Mouse (Mus musculus) thymus, postnatal 10 days (tissue): Measurements from ENCODE around the gene Rps5.
"Not testable (repeated sequence)": the region's sequence is repeated elsewhere in the genome, so short reads cannot be mapped to it uniquely, and the experiment has no call there.

Experiments used
- DNase-seq, 2 experiments: peaks; one replicate each; pipeline ENCODE4 v3.0.0; 2021; ENCODE audit warnings: low spot score in 2 of 2

Gene Rps5

DNA sequence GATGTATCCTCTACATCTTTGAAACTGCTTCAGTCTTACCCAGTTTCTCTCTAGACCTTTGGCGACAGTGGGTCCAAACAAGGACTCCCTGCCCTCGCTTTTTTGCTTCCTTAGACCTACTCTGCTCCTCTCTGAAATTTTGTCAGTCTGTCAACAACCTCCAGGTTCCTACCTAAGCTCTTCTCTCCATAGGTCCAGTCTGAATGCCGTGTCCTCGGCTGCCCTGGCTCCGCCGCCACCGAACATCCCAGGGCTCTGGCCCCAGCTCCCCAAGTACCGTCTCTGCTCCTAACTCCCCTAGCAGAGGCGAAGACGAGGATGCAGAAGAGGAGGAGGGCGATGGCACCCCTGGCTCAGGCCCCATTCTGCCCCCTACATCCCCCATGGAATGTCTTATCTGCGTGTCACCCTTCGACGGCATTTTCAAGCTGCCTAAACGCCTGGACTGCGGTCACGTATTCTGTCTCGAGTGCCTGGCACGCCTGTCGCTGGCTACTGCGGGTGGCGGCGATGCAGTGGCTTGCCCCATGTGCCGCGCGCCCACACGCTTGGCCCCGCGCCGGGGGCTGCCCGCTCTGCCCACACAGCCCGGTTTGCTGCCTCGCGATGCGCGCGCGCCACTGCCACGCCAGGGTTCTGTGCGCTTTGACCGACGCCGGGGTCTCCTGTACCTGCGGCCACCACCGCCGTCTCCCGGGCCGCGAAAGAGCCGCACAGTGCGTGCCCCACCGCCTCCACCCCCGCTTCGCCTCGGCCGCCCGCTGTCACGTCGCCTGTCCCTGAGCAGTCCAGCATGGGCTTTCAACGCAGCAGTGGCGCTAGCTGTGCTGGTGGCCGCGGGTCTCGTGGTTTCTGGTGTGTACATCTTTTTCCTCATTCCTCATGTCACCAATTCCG lies 5.9 kb downstream of the Rps5 start:
- no peak for DNase-seq

DNA sequence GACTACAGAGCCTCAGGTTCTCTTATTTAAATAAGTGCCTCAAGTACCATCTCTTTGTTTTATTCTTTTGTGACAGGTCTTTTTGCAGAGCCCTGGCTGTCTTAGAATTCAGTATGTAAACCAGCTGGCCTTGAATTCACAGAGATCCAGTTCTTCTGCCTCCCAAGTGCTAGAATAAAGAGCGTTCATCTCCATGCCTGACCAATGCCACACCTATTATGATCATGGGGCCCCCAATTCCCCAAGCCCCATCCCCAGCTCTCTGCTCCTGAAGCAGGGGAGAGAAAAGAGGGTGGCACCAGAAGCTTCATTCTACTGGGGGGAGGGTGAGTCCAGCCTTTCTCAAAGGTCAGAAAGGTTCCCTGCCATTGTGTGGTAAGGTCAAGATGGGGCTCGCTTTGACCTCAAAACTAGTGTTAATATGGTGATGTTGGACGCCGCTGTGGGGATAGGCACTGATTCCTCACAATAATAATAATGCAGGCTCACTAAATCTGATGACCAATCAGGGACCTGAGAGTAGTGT lies 11.6 kb downstream of the Rps5 start:
- DNase-seq, result no peak

DNA sequence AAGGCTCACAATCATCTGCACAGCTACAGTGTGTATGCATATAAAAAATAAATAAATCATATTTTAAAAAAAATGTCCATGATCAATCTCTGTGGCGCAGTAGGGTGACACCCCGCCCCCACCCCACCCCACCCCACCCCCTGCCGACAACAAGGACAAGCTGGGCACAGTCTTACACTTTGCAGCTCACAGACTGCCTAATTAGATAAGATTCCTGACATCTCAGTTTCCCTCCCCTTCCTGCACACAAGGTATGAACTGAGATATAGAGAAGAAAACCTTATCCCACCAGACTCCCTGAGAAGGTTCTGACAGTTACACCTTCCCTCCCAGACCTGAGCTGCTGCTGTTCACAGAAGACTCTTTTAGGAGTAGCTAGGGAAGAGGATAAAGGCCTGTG lies 12.7 kb downstream of the Rps5 start:
- no peak for DNase-seq

DNA sequence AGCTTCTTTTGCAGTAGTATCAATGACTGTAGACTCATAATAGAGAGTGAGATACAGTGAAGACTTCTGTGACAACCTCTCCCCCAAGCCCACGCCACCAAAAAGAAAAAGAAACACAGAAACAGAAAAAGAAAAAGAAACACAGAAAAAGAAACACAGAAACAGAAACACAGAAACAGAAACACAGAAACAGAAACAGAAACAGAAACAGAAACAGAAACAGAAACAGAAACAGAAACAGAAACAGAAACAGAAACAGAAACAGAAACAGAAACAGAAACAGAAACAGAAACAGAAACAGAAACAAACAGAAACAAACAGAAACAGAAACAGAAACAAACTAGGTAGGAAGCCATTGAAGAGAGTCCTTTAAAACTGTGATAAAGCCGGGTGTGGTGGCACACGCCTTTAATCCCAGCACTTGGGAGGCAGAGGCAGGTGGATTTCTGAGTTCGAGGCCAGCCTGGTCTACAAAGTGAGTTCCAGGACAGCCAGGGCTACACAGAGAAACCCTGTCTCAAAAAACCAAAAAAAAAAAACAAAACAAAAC lies 15.2 kb downstream of the Rps5 start:
- not testable (repeated sequence) for DNase-seq

DNA sequence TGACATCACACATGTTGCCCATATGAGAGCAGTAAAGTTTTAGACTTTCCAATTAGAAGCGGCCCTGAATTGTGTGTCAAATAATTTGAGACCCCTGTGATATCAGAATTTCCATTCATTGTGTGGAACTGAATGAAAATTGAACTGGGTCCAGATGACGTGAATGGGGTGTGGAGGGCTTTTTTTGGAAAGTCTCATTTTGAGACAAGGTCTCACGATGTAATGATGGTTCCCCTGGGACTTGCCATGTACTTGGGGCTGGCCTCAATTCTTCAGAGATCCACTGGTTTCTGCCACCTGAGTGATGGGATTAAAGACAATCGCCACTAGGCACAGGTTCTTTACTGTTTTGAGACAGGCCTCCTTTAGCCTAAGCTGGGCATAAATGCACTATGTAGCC lies 18.5 kb downstream of the Rps5 start:
- no peak for DNase-seq

DNA sequence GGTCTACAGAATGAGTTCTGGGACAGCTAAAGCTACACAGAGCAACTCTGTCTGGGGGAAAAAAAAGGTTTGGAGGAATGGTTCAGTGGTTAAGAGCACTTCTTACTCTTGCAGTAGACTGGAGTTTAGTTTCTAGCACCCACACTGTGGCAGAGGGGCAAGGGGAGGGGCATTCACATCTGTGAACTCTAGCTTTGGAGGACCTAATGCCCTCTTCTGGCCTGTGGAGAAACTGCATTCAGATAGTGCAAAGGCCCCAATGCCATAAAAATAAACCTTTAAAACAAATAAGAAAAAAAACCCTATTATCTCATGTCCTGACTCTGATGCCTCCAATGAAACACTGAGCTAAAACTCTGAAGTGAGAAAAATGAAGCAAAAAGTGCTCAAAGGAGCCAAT lies 21.4 kb downstream of the Rps5 start:
- DNase-seq, result peak; percentile 31 to 44

DNA sequence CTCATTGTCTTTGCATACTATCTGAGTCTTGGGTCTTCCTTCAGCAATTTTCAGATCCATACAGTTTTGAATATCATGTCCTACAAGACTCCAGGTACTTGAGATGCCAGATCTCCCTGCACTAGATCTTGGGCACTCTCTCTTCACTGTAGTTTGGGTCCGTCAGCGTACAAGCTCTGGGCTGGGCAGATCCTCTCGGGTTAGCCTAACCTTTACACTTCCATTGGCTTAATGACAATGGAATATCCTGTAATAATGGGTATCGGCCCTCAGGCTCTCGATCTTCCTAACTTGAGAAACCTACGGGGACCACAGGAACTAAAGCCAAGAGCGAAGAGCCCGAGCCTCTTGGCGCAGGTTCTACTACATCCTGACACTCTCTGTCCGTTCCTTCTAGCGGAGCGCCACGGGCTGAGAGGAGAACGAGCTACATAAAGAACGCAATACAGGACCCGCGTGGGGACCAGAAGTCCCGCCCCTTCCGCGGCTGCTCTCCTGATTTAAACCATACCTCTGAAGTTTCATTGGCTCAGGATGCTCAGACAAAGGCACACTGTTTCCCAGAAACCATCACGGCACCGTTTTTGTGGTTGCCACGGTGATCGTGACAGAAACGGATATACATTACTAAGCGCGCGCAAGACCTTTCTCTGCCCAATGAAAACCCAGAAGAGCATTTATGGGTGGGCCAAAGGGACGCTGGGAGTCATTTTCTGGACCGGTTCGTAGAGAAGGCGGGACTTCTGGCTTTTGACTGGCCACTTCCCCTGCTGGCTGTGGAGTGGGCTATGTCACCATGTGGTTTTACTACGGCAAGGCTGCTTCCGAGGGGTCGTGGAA lies 27.2 kb downstream of the Rps5 start:
- peak; percentile 87 to 92 for DNase-seq

DNA sequence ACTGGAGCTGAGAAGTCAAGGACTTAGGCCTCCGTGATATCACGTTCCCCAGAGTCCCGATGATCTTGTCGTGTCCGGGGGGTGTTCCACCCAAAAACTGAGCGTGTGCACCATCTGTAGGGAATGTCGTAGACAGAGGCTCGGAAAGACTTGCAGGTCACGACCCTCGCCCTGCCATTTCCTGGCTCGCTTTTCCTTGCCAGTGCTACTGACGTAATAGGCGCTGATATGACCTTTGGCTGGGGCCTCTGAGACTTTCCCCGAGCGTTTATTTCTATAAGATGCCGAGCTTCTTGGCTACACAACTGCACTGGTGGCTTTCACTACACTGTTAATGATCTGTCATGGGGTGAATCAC lies 27.8 kb downstream of the Rps5 start:
- DNase-seq, result no peak

DNA sequence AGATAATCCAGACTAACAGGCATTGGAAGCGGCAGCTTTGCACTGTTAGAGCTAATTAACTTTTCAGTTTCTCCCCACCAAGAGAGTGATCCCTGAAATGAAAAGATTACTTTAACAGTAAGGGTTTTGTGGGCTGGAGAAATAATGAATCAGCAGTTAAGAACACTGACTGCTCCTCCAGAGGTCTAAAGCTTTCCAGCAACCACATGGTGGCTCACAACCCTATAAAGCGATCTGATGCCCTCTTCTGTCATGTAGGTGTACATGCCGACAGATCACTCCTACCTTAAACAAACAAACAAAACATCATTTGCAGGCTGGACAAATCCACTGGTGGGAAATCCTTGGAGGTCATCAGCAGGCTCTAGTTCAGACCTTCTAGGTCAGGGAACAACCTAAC lies 32.8 kb downstream of the Rps5 start:
- no peak for DNase-seq

DNA sequence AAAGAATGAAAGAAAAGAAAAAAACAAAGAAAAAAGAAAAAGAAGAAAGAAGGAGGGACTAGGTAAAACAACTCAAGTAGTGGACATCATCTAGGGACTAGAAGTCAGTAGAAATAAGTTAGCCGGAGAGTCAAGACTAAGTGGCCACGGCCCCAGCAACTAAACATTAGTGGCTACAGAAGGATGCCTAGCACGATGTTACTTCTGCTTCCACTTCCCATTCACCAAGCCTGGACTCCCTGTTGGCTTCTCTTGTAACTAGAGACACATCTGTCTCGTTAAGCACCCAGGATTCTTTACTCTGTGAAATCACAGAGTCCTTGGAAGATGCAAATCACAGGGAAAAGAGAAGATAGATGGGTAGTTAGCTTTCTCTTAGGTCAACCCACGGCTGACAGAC lies 35.4 kb downstream of the Rps5 start:
- DNase-seq, result no peak

DNA sequence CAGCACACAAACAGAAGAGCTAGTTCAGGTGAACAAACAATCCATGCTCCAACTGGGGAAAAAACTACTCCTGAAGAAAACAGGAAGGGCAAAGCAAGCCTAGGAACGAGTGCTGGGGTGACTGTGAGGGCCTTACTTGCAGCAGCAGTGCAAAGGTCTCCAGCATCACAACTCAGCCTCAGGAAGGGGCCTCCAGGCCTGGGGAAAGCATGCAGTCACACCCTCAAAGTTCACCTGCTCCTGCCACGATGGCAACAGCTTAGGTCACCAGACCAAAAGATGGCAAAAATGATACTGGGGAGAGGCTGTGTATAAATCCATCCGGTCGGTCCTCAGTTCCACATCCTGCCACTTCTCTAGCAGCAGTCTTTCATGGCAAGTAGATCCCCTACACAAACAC lies 36.9 kb downstream of the Rps5 start:
- DNase-seq, result no peak

DNA sequence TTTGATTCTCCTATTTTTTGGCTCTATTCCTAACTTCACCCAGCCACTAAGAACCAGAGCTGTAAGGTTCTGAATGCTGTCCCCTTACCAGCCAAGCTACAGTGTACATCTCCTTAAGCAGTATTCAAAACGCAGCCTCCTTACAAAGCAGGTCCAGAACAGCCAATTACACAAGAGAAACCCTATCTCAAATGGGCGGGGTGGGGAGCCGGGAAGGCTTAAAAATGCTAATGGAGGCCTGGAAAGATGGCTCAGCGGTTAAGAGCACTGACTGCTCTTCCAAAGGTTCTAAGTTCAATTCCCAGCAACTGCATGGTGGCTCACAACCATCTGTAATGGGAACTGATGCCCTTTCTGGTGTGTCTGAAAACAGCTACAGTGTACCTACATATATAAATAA lies 37.6 kb downstream of the Rps5 start:
- no peak for DNase-seq

DNA sequence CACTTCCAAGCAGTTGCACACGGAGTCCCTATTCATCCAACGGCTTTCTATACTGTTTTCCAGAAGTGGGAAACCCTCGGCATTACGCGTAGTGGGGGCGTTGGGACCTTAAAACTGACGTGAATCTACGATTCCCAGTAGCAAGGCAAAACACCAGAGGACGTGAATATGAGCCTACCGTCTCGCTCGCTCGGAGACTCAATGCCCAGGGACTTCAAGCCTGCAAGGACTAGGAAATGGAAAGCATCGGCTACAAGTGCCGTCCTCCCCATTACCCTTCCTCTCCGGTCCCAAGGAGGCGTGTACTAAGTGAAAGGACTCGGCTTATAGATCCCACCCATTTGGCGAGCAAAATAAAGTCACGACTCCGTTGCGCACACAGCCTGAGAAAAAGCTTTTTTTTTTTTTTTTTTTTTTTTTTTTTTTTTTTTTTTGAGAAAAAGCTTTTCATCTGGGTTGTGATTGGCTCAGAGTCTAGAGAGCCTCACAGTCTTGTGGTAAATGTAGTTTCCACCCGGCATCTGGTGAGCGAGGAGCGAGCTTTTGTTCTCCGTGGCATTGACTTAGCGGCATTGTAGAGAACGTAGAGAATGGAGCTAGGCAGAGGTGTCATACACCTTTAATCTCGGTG lies 39.5 kb downstream of the Rps5 start:
- peak; percentile 69 to 70 for DNase-seq

DNA sequence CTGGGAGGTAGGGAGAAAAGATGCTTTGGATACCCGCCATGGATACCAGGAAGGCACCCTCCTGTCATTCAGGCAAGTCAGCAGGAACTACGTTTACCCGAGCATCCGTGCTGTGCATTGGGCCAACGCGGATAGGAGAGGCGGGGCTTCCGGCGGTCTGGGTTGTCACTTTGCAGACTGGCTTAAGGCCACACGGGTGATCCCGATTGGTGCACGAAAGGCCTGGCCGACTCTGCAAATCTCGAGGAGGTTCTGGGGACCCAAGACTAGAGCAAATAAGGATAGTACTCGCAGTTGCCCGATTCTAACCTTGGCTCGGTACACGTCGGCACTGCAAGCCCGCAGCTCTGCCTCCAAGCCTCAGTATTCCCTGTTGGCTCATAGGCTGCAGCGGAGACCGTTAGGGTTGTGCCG lies 43.6 kb downstream of the Rps5 start, which contains the start of gene Zfp324:
Gene Zfp324, plus strand, starts transcription at position 161 of the 414 bp plus-strand sequence.
- peak; percentile 81 to 82 for DNase-seq

DNA sequence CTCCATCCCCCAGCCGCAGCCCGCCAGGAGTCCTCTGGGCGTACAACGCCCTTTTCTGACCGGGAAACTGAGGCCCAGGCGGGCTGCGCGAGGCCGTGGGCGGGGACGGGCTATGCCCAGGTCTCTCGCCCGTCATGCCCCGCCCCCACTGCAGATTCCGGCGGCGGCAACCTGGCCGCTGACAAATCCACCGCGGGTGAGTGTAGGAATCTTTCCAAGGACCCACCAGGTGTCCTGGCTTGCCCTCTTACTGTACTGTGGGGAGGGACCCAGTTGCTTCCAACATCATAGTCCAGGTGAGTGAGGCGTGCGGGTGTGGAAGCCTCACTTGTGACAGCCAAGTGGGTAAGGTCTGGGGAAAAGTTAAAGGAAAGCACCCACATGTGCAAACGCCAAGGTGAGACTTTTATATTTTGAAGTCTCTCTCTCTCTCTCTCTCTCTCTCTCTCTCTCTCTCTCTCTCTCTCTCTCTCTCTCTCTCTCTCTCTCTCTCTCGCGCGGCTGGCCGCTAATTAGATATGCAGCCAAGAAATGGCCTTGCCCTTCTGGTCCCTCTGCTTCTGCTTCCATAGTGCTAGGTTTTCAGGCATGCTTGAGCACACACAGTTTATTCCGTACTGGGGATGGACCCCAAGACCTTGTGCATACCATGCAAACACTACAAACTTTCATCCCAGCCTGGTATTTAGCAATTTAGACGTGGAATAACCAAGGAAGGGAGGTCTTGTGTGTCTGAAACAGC lies 44.2 kb downstream of the Rps5 start:
- peak; percentile 56 to 69 for DNase-seq

DNA sequence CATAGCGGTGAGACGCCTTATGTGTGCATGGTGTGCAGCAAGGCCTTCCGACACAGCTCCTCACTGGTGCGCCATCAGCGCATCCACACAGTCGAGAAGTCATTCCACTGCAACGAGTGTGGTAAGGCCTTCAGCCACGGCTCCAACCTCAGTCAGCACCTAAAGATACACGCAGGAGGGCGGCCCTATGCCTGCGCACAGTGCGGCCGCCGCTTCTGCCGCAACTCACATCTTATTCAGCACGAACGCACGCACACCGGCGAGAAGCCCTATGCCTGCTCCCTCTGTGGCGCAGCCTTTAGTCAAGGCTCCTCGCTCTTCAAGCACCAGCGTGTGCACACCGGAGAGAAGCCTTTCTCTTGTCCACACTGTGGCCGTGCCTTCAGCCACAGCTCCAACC lies 48.8 kb downstream of the Rps5 start:
- no peak for DNase-seq
